Mouse (Mus musculus) ovary, postnatal 36 days (tissue): Measurements from ENCODE around the gene Grin2c.

Source experiments
- DNase-seq: peaks from one replicate; pipeline ENCODE4 v3.0.0; 2022; ENCODE audit warnings: low spot score, mixed read lengths

Gene Grin2c

DNA sequence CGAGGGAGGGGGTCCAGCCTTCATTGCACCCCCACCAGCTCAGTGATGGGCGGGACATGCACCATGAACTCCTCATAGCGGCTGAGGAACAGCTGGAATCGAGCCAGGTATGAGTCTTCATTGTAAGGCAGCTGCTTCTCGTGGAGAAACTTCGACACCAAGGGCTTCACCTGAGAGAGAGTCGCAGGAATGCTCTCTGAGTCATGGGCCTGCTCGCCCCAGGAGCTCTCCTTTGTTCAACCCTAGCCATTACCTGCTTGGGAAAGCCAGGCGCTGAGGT lies 16.4 kb upstream of the Grin2c start:
- DNase-seq = no peak

DNA sequence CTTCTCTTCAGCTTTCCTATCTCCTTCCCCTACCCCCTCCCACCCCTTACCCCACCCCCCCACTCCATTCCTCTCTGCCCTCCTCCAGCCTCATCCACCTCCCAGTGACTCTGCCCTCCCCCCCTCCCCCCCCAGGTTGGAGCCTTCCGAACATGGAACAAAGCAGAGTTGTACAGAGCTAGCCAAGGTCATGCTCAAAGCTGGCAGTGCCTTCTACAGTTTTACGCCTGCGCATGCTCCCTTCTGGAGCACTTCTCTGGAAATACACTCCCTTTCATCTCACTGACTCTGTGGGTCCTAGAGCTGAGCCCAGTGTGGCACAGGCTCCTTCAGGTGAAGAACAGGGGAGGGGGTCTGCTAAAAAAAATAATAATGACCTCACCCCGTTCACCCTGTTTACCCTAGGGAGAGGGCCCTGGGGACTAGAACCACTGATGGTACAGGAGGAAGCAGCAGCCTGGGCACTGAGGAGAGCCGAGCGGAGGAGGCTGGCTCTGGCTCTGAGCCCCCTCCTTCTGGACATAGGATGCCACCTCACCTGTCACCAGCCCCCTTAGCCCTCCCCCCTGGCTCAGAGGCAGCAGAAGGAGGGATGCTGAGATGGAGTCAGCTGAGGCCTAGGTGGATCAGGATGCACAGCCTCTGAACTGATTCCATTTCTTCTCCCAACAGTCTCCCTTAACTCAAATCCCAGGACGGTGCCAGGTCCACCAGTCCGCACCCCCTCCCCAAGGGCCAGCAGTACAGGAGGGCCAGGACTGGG lies 15.9 kb upstream of the Grin2c start:
- DNase-seq = peak; percentile 42

GRCm38 (mm10) chr11:115282295-115282694 lies 15.3 kb upstream of the Grin2c start:
- DNase-seq = peak; percentile 32

- DNase-seq = no peak
Measured at GRCm38 (mm10) chr11:115279726-115280125, 12.7 kb upstream of the Grin2c start.

DNA sequence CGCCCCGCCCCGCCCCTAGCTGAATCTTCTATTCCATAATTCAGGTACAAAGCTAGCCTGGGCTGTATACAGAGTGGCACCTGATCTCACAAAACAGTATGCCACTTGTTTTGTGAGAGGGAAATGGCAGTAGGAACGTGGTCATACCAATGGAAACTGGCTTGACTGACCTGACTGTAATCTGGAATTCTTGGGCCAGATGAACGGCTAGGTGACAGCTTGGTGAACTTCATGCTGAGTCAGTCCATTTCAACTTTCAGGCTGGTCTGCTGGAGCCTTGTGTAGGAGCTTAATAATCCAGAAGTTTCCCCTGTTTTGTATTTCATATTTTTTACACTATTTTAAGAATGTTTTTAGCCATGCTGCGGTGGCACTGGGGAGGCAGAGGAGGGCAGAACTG lies 11.1 kb upstream of the Grin2c start:
- no peak for DNase-seq

GRCm38 (mm10) chr11:115277604-115277975 lies 10.5 kb upstream of the Grin2c start:
- no peak for DNase-seq

DNA sequence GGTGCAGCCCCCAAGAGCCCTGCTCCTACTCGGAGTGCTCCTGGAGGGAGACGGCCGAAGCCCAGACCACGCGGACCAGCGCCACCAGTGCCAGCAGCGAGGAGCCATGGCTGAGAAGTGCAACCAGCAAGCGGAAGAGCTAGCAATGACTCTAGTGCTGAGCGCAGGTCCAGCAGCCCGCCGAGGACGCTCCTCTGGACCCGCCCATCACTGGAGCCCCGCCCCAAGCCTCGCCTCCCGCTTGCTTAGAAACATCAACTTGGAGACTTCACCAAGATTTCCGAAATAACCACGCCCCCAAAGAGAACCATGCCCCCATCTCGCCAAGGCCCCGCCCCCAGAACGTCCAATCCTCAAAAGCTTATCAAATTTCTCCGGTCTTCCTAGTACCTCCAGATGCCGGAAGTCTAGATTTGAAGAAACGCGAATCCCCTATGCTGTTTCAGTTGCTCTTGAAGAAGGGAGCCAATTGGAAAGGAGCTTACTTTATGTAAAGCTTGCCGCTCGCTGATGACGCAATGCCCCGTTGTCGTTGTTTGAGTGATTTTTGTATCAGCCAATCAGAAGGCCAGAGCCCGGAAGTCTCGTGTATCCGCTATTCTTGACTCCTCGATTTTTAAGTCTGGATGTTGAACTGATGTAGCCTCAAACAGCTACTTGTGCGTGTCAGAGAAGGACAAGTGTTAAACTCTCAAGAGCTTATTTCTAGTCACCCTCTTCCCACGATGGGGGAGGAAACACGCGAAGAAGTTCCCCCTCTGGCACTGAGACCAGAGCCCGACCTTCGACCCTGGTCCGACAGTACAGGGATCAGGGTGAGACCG lies 9.9 kb upstream of the Grin2c start, which contains the start of gene Fdxr:
TSS of gene Fdxr (minus strand) at position 271 of the 824 bp plus-strand sequence.
- peak; percentile 98 for DNase-seq

DNA sequence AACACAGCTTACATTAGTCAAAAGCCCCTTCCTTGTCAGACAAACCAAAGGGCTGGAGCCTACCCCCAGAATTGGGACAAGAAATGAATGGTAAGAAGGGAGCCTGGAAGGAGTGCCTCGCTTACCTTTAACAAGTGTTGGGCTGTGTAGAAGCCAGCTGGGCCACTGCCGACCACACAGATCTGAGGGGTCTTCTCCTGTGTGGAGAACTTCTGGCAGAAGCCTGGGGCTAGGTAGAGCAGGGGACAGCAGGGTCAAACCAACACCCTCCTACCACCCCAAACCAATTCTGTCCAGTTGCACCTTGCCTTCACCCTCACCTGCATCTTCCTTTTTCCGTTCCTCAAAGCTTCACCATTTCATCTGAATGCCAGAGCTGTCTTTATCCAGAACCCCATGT lies 8.9 kb upstream of the Grin2c start:
- no peak for DNase-seq

DNA sequence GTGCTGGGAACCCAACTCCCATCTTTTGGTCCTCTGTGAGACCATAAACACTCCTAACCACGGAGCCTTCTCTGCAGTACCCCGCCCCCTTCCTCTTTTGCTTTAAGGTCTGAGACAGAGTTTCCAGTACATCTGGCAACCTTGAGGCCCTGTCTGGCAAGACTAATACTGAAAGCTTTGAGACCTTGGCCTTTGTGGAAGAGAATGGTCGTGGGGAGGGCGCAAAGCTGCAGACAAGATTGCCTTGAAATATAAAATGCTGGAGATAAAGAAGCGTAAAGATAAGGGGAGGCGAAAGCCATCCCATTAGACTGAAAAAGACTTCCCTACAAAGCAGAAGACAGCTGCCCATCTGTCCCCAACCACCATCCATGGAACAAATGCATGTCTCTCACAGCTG lies 8.5 kb upstream of the Grin2c start:
- peak; percentile 34 for DNase-seq

GRCm38 (mm10) chr11:115274771-115275170 lies 7.7 kb upstream of the Grin2c start:
- DNase-seq = no peak

- no peak for DNase-seq
Measured at GRCm38 (mm10) chr11:115274178-115274577, 7.1 kb upstream of the Grin2c start.

- no peak for DNase-seq
Measured at GRCm38 (mm10) chr11:115273735-115274134, 6.7 kb upstream of the Grin2c start.

DNA sequence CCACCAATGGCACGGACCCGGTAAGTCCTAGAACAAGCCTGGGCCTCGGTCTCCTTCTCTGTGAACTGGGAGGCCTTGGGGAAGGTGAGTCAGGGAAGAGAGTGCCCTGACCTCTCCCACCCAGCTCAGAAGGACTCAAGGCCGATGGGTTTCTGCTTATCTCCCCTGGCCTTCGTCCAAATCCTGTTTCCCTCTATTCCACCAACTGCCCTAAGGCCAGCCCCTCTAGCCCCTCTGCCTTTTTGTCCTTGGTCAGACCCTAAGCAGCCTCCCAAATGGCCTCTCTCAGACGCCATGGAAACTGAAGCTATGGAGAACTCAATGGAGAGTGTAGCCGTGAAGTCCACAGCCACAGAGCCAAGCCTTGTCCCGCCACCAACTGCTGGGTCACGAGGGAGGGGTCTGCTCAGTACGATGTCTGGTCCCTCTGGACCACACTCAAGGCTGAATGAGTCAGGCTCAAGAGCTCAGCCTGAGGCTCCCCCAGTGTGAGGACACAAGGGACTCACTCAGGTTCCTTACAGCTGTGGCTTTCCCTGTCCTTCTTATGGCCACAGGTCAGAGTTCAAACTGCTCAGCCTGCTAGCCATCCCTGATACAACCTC lies 6.0 kb upstream of the Grin2c start:
- peak; percentile 32 for DNase-seq

DNA sequence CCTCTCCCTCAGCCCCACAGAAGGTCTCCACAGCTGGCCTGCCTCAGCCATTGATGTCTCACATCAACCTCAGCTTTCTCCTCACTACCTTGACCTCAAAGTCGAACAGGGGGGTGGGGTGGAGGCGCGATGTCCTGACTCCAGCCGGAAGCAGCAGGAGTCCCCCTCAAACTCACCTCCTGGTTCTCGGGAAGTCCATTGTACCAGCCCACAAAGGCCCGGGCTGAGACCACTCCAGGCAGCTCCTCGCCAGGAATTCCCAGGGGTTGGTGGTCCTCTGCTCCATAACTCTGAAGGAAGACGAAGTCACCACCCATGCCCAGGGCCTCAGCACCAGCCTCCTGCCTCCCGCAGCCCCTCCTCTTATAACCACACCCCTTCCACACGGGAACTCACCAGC lies 4.4 kb upstream of the Grin2c start:
- DNase-seq = no peak

DNA sequence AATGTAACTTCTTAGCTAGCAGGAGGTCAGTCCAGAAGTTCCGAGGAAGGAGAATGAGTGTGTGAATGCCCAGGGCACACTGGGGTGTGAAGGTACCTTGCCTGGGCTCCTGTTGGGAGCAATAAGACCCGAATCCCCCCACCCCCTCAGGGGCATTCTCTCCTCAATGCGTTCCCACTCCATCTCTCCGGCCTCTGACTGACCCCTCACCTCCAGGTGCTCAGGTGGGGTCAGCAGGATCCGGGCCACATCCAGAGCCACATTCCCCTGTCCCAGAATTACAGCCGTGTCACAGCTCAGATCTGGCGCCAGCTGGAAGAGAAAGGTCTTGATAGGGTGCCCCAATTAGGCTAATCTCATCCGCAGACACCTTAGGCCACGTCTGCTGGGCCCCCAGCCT lies 4.0 kb upstream of the Grin2c start:
- DNase-seq = no peak

GRCm38 (mm10) chr11:115270148-115270861 lies 3.3 kb upstream of the Grin2c start:
- peak; percentile 76 for DNase-seq

GRCm38 (mm10) chr11:115269330-115270066 lies 2.5 kb upstream of the Grin2c start:
- DNase-seq = no peak

DNA sequence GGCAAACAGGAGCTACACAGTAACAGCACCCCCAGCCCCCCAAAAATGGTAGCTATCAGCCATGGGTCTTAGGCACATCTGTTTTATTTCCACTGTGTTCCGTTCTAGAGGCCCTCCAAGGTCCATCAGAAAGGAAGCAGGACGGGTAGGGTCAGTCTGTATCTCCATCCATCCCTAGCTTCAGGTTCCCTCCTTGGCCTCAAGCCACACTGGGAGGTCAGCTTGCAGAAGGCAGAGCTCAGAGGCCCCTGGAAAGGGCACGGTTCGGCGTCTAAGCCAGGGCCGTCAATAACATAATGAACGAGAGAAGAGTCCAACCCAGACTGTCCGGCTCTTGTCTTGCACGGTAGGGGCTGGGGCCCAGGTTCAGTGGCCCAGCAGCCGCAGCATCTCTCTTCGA lies 915 bp upstream of the Grin2c start:
- DNase-seq = no peak

GRCm38 (mm10) chr11:115266400-115266778 lies 654 bp downstream of the Grin2c start:
- peak; percentile 26 for DNase-seq

DNA sequence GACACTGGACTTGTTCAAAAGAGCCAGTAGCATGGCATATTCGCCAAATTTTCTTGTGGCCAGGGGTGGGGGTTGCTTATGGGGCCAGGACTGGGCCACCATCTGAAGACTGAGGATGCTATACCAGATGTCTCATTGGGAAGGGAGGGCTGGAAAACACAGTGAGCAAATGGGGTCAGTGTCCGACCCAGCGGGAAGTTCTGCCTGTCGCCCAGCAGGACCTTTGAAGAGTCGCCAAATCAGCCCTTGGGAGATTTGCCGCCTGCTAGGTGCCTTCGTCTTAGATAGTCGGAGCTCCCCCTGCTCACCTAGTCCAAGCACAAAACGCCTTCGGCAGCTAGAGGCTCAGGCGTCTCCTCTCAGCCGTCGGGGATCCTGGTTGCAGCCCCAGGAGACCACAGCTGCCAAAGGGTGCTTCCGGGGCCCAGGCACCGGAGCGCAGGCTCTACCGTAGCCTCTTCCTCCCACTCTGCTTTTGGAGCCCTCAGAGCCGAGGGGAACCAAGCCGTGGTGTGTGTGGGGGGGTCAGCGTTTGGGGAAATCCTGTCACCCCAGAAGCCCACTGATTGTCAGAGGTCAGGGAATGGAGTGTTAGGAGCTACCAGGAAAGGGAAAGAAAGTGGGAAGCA lies 1.2 kb downstream of the Grin2c start:
- no peak for DNase-seq
